Mouse (Mus musculus): Measurements from ENCODE around the gene Rusc1.

- TF ChIP-seq FOSL1 (IDR thresholded peaks at IDR 0.05; ENCODE audit: insufficient read depth, low read length, poor library complexity, severe bottlenecking) (no peak), CTCF (IDR thresholded peaks at IDR 0.05; ENCODE audit: control insufficient read depth, insufficient read depth, insufficient read length) (no peak), MAX (IDR thresholded peaks at IDR 0.05) (no peak)
Observed at GRCm38 (mm10) chr3:89123313-89123712, 30.2 kb upstream of the Rusc1 start.
